Mouse (Mus musculus): ENCODE data around the gene Triobp. TPM values are rescaled to one million over a fixed set of nuclear protein-coding genes. Genes with fewer than 3 reads are reported as not detected.
"Not testable (repeated sequence)": the region's sequence is repeated elsewhere in the genome, so short reads cannot be mapped to it uniquely, and the experiment has no call there.

Gene Triobp
- polyA plus RNA-seq, 1 experiment from 2014 or later = 38.7 TPM

GRCm38 (mm10) chr15:79026511-79027290 lies 79.2 kb downstream of the Triobp start:
- no peak for ATAC-seq (ENCODE audit: insufficient number of reproducible peaks, insufficient read depth, low FRiP score, low TSS enrichment, low read depth)
- Histone ChIP-seq H3K4me2 (peak overlapping the region; percentile 97), H3K9ac (peak overlapping the region; percentile 100; the same call in 1 of the 2 replicates), H3K27ac (peak overlapping the region; percentile 99; the same call in 1 of the 2 replicates), H3K4me1 (peaks cover 47% of the 10 kb centered on the region), H3K9me3 (no peaks in the 10 kb centered on the region), H3K27me3 (0 out of 2 replicates have a peak, but pooled peaks cover 3% of the 10 kb centered on the region), H3K36me3 (no peaks in the 10 kb centered on the region), H3K4me3 (peak overlapping the region; percentile 77)
- 48% methylated on average over 14 of the region's 14 CpGs for WGBS

GRCm38 (mm10) chr15:79027291-79028205 lies 80.0 kb downstream of the Triobp start:
- H3K27ac ChIP-seq = peak overlapping the region; percentile 99
- 6% methylated on average over 37 of the region's 46 CpGs for WGBS
- H3K9ac ChIP-seq = peak overlapping the region; percentile 100
- H3K4me3 ChIP-seq = peak overlapping the region; percentile 77
- 0 out of 2 replicates have a peak, but pooled peaks cover 3% of the 10 kb centered on the region for H3K36me3 ChIP-seq
- peaks cover 53% of the 10 kb centered on the region for H3K4me1 ChIP-seq
- 0 out of 2 replicates have a peak, but pooled peaks cover 3% of the 10 kb centered on the region for H3K27me3 ChIP-seq
- peak overlapping the region; percentile 97 for H3K4me2 ChIP-seq
- ATAC-seq (ENCODE audit: insufficient number of reproducible peaks, insufficient read depth, low FRiP score, low TSS enrichment, low read depth) = no peak
- H3K9me3 ChIP-seq = no peaks in the 10 kb centered on the region

- Histone ChIP-seq H3K27me3 (0 out of 2 replicates have a peak, but pooled peaks cover 3% of the 10 kb centered on the region), H3K27ac (peak within 1 kb of the TSS; percentile 99), H3K9me3 (no peaks in the 10 kb centered on the region), H3K36me3 (0 out of 2 replicates have a peak, but pooled peaks cover 3% of the 10 kb centered on the region), H3K4me2 (peak within 1 kb of the TSS; percentile 97), H3K9ac (peak within 1 kb of the TSS; percentile 100), H3K4me1 (peaks cover 51% of the 10 kb centered on the region), H3K4me3 (peak within 1 kb of the TSS; percentile 77)
- ATAC-seq (ENCODE audit: insufficient number of reproducible peaks, insufficient read depth, low FRiP score, low TSS enrichment, low read depth) = peak; percentile 66
- WGBS = under 1% methylated on average over 57 of the region's 58 CpGs
Observed at GRCm38 (mm10) chr15:79028237-79028738, 80.8 kb downstream of the Triobp start, which contains the start of gene H1f0. TSS of gene H1f0 (plus strand) at chr15:79028450.

- Histone ChIP-seq H3K4me1 (peaks cover 51% of the 10 kb centered on the region), H3K9ac (peak overlapping the region; percentile 100), H3K36me3 (peaks cover 6% of the 10 kb centered on the region; the same call in 1 of the 2 replicates), H3K9me3 (no peaks in the 10 kb centered on the region), H3K4me2 (peak overlapping the region; percentile 97), H3K27me3 (0 out of 2 replicates have a peak, but pooled peaks cover 3% of the 10 kb centered on the region), H3K27ac (peak overlapping the region; percentile 99), H3K4me3 (peak overlapping the region; percentile 77)
- no peak for ATAC-seq (ENCODE audit: insufficient number of reproducible peaks, insufficient read depth, low FRiP score, low TSS enrichment, low read depth)
- WGBS = 27% methylated on average over 16 of the region's 16 CpGs
Observed at GRCm38 (mm10) chr15:79028823-79029484, 81.4 kb downstream of the Triobp start.

GRCm38 (mm10) chr15:79029519-79030241 lies 82.2 kb downstream of the Triobp start:
- Histone ChIP-seq H3K36me3 (peaks cover 12% of the 10 kb centered on the region; the same call in 1 of the 2 replicates), H3K27ac (peak overlapping the region; percentile 99), H3K9me3 (no peaks in the 10 kb centered on the region), H3K4me2 (peak overlapping the region; percentile 97), H3K4me1 (peaks cover 51% of the 10 kb centered on the region), H3K9ac (peak overlapping the region; percentile 100), H3K4me3 (peak overlapping the region; percentile 77), H3K27me3 (0 out of 2 replicates have a peak, but pooled peaks cover 2% of the 10 kb centered on the region)
- WGBS = 8% methylated on average over 11 of the region's 11 CpGs
- no peak for ATAC-seq (ENCODE audit: insufficient number of reproducible peaks, insufficient read depth, low FRiP score, low TSS enrichment, low read depth)

- peak overlapping the region; percentile 97 for H3K4me2 ChIP-seq
- ATAC-seq (ENCODE audit: insufficient number of reproducible peaks, insufficient read depth, low FRiP score, low TSS enrichment, low read depth) = peak; percentile 84
- no peaks in the 10 kb centered on the region for H3K27me3 ChIP-seq
- peak overlapping the region; percentile 99 for H3K27ac ChIP-seq
- H3K9me3 ChIP-seq = no peaks in the 10 kb centered on the region
- whole genome bisulfite sequencing = under 1% methylated on average over 52 of the region's 52 CpGs
- peaks cover 41% of the 10 kb centered on the region for H3K4me1 ChIP-seq
- peak overlapping the region; percentile 77 for H3K4me3 ChIP-seq
- peaks cover 23% of the 10 kb centered on the region for H3K36me3 ChIP-seq
- peak overlapping the region; percentile 100 for H3K9ac ChIP-seq
Observed at GRCm38 (mm10) chr15:79030551-79031435, 83.3 kb downstream of the Triobp start.

- Histone ChIP-seq H3K4me2 (peak overlapping the region; percentile 97; the same call in 1 of the 2 replicates), H3K36me3 (peaks cover 34% of the 10 kb centered on the region), H3K4me1 (peaks cover 30% of the 10 kb centered on the region)
- H3K4me3 ChIP-seq; H3K27ac ChIP-seq; H3K9ac ChIP-seq; H3K9me3 ChIP-seq; ATAC-seq (ENCODE audit: insufficient number of reproducible peaks, insufficient read depth, low FRiP score, low TSS enrichment, low read depth); H3K27me3 ChIP-seq: not testable (repeated sequence)
- 88% methylated on average over 5 of the region's 5 CpGs for WGBS
Observed at GRCm38 (mm10) chr15:79031908-79032307, 84.4 kb downstream of the Triobp start.

GRCm38 (mm10) chr15:79037913-79038328 lies 90.4 kb downstream of the Triobp start:
- Histone ChIP-seq H3K4me3 (no peak overlapping the region), H3K27ac (no peak overlapping the region), H3K9ac (0 out of 2 replicates have a peak overlapping the region, but pooled peaks have one; percentile 37), H3K4me2 (peak overlapping the region; percentile 30; the same call in 1 of the 2 replicates), H3K4me1 (peaks cover 40% of the 10 kb centered on the region), H3K27me3 (peaks cover 32% of the 10 kb centered on the region), H3K9me3 (no peaks in the 10 kb centered on the region), H3K36me3 (peaks cover 39% of the 10 kb centered on the region)
- ATAC-seq (ENCODE audit: insufficient number of reproducible peaks, insufficient read depth, low FRiP score, low TSS enrichment, low read depth) = no peak
- WGBS = 11% methylated on average over 14 of the region's 14 CpGs

- no peaks in the 10 kb centered on the region for H3K9me3 ChIP-seq
- no peak overlapping the region for H3K9ac ChIP-seq
- H3K36me3 ChIP-seq = peaks cover 39% of the 10 kb centered on the region
- WGBS = 68% methylated on average over 10 of the region's 10 CpGs
- no peak overlapping the region for H3K27ac ChIP-seq
- H3K27me3 ChIP-seq = peaks cover 36% of the 10 kb centered on the region
- peaks cover 43% of the 10 kb centered on the region for H3K4me1 ChIP-seq
- H3K4me2 ChIP-seq = no peak overlapping the region
- no peak for ATAC-seq (ENCODE audit: insufficient number of reproducible peaks, insufficient read depth, low FRiP score, low TSS enrichment, low read depth)
- H3K4me3 ChIP-seq = no peak overlapping the region
Observed at GRCm38 (mm10) chr15:79038331-79038730, 90.8 kb downstream of the Triobp start.

All from embryonic facial prominence, embryonic 13.5 days (tissue).